Mouse (Mus musculus): ENCODE data around the gene Lum.

Lum gene

DNA sequence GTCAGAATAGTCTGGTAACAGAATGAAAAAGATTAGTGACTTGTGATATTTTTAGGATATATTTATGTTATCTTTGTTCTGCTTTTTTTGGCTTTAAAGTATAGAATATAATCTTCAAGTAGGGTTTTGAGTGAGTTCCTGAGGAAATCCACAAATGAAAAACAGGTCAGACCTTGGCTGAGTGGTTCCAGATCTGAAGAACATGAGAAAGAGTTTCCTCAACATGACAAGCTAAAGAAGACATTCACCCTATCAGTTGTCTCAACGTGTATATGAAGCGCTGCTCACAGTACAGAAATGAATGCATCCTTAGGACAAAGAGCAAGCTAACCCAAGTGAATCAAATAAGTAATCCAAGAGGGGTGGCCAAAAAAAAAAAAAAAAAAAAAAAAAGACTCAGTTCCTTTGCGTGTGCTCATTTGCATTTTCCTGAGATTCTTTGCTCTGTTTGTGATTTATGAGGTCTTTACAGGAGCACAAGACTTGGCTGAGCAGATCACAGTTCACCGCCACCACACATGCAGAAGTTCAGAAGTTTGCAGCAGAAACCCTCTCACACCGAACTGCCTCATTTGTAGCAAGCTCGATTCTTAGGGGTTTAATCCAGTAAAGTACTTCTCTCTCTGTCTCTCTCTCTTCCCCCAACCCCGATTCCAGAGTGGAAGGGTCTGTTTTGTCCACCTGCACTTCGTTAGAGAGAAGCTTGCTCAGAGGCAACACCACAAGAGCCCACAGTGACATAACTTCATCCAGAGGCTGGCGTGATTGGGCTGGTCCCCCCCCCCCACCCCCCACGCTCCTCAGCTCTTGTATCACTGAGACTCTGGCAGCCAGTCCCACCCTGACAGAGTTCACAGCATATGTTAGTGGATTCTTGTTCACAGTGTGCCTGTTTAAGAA is at the start of gene Lum:
Gene Lum, plus strand, starts transcription at position 172 of the 900 bp plus-strand sequence.
- peak; percentile 33 for DNase-seq (ENCODE audit: extremely low spot score, low read depth, low spot score)

GRCm38 (mm10) chr10:97523366-97523765 is 41.6 kb upstream of the Lum start:
- DNase-seq (ENCODE audit: extremely low spot score, low read depth, low spot score), result no peak

DNA sequence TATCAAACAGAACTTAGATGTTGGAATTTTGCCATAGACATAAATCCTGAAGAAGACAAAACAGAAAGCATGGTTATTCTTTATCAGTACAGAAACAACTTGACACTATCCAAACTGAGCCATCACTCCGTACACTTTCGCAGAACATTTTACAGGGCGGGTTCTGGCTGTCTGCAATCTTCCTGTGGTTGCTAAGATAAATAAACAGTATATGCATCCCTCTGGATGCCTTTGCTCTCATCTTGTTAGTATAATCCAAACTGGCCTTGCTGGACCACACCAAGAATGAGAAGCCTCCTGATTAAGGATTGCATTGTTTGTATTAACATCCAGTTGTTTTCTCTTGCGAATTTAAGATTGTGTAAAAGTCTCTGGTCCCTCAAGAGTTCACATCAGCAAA is 29.2 kb upstream of the Lum start:
- DNase-seq (ENCODE audit: extremely low spot score, low read depth, low spot score), result no peak

- DNase-seq (ENCODE audit: extremely low spot score, low read depth, low spot score), result peak; percentile 22
These were observed 28.0 kb upstream of the Lum start for GRCm38 (mm10) chr10:97536921-97537320.

GRCm38 (mm10) chr10:97538202-97538601 is 26.7 kb upstream of the Lum start:
- DNase-seq (ENCODE audit: extremely low spot score, low read depth, low spot score), result no peak

GRCm38 (mm10) chr10:97547740-97548139 is 17.2 kb upstream of the Lum start:
- DNase-seq (ENCODE audit: extremely low spot score, low read depth, low spot score), result no peak

DNA sequence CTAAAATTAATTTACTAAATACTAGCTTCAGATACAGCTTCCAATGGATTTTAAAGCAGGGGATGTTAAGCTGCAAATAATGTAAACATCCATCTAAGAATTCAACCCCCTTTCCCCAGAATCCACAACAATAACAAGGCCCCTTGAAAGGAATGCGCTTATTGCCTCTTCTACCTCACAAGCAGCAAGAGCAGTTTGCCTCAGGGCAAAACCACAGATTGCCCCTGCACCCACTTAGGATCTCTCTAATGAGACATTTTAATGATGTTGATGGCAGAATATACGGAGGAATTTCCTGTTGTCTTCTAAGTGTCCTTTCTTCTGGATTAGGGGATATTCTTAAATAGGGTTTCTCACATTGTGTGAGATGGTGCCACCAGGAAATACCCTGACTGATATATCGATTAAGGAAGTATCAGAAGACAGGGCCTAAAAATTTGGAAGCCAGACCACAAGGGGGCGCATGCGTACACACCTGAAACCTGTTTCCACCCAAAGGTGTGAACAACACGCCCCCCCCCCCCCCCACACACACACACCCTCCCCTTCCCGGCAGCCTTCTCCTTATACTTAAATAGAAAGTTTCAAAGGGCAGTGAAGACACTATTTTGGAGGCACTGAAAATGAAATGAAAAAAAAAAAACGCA is 2.7 kb downstream of the Lum start:
- no peak for DNase-seq (ENCODE audit: extremely low spot score, low read depth, low spot score)

- no peak for DNase-seq (ENCODE audit: extremely low spot score, low read depth, low spot score)
These were observed 17.8 kb downstream of the Lum start for GRCm38 (mm10) chr10:97582543-97583231.

DNA sequence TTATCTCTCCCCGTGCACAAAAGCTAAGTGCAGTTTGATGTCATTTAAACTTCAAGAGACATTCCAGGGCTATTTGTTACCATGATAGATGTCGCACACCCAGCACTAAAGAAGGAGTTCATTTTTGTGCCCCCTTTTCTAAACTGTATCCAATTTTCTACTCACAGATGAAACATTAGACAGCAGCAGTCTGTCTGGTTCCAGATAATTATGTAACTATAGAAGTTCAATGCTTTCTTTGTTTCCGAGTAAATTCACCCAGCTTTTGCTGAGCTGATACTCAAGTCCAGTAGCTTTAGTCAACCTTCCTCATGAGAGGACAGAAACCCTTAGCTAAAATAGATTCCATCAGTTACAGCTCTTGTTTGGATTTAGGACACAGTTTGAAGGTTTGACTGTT is 19.2 kb downstream of the Lum start:
- no peak for DNase-seq (ENCODE audit: extremely low spot score, low read depth, low spot score)

DNA sequence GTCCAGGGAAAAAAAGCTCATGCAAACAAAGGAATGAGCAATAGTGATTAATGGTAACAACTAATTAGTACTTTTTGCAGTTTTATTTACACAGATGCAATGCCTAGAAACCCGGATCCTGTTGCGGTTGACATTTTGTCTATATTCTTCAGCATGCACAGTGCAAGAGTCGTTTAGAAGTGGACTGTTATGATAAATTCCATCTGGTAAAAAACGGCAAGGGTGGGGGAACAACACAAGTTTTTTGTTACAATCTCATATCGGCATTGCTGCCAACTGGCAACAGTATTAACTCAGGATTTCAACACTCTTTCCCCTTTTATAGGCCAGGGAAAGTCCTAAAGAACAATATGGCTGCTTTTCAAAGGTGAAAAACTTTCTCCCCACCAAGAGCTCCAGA is 22.2 kb downstream of the Lum start:
- no peak for DNase-seq (ENCODE audit: extremely low spot score, low read depth, low spot score)

DNA sequence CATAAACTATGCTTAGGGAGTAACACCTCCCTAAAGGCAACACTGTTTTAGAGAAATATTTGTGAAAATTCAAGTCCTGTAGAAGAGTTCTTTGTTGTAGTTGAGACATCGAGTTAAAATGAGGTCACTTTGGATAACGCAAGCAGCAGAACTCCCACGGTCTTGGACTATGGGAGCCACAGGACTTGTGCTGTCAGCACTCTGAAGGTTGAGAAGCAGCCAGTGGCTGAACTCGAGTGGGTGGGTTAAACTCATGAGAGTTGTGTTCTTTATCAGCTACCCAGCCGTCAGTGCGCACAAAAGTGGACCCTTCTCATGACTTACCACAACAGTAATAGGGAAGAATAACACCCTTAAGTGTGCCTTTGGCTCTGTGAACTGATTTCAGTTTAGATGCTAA is 24.6 kb downstream of the Lum start:
- DNase-seq (ENCODE audit: extremely low spot score, low read depth, low spot score), result no peak

DNA sequence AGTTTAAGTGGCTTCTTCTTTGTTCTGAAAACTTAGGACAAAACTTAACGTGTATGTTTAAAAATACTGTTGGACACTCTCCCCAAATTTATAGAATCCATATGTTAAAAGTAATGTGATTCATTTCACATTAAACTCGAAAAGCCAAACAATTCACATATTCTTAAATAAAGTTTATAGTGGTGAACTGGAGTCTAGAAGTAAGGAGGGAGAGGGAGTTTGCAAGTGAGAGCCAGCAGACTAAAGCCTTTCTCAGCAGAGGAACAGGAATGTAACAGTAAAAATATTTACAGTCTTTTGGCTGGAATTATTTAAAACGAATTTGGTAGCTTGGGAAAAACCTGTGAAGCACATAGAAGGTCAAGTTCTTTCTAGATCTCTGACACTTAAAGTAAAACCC is 26.1 kb downstream of the Lum start:
- no peak for DNase-seq (ENCODE audit: extremely low spot score, low read depth, low spot score)

DNA sequence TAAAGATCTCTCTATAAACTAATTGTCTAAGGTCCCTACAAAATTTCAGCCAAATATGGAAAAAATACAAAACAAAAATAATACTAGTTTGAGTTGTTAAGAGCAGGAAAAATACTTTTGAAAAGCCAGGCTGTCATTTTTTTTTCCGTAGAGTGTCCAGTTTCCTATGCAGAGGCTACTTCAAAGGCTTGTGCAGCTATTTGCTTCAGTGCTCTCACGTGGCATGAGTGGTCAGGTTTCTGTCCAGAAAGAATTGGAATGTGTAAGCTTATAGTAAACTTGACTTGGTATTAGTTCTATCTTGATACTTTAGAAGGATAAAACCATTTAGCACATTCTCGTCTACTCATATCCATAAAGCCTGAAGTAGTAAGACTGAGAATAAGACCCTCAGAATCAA is 26.8 kb downstream of the Lum start:
- no peak for DNase-seq (ENCODE audit: extremely low spot score, low read depth, low spot score)

GRCm38 (mm10) chr10:97595680-97596079 is 30.8 kb downstream of the Lum start:
- no peak for DNase-seq (ENCODE audit: extremely low spot score, low read depth, low spot score)

GRCm38 (mm10) chr10:97601744-97602143 is 36.8 kb downstream of the Lum start:
- DNase-seq (ENCODE audit: extremely low spot score, low read depth, low spot score), result no peak

GRCm38 (mm10) chr10:97603256-97603655 is 38.3 kb downstream of the Lum start:
- no peak for DNase-seq (ENCODE audit: extremely low spot score, low read depth, low spot score)

DNA sequence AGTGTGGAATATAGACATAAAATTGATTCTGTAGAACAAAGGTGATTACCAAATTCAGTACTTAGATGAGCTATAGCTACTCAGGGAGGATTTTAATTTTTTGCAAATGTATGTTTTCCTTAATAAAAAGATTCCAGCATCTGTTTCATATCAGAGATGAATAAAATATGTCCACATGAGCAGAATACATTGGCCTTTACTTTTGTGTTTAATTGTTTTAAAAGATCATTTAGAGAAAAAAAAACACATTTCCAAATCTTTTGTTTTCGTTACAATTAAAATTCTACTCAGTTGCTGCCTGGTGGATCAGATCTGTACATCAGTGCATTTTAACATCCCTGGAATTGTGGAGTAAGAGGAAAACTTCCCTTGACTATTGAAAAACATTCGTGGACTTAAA is 41.7 kb downstream of the Lum start, which contains the start of gene Kera:
Gene Kera, plus strand, starts transcription at position 301 of the 400 bp plus-strand sequence.
- no peak for DNase-seq (ENCODE audit: extremely low spot score, low read depth, low spot score)

Data from hindlimb bud, embryonic 11.5 days (tissue).